Mouse (Mus musculus) gastrocnemius, postnatal 14 days (tissue): ENCODE data around the gene Prop1. TPM values are rescaled to one million over a fixed set of nuclear protein-coding genes. Genes with fewer than 3 reads are reported as not detected.

Experiments
- total RNA-seq, 2 experiments: library from RNA; stranded (reverse); gene quantifications; 2 replicates each; pipeline ENCODE4 v1.2.3; 2021

Gene Prop1
- total RNA-seq, 2 experiments from 2014 or later: not detected

Other genes with a start within 250 kb of the Prop1 start
- 1 to 10 TPM; 6.8 to 8.0 TPM for gene Zfp354c, start 126.0 kb downstream of the Prop1 start, total RNA-seq
- gene Zfp879, start 112.2 kb downstream of the Prop1 start, total RNA-seq: 1 to 10 TPM in 1 of 2 experiments, under 1 TPM in 1; 0.92 to 1.0 TPM
- not detected for gene Grm6, start 103.1 kb downstream of the Prop1 start, total RNA-seq
- gene Zfp454, start 66.1 kb downstream of the Prop1 start, total RNA-seq: 1 to 10 TPM in 1 of 2 experiments, under 1 TPM in 1; 0.73 to 1.0 TPM
- gene Zfp2, start 37.6 kb downstream of the Prop1 start, total RNA-seq: 1 to 10 TPM; 1.9 to 2.4 TPM
- gene Zfp354b, start 22.1 kb downstream of the Prop1 start, total RNA-seq: 1 to 10 TPM in 1 of 2 experiments, under 1 TPM in 1; 0.64 to 1.3 TPM
- not detected for gene 4933414I15Rik, start 10.0 kb downstream of the Prop1 start, total RNA-seq
- not detected for gene Olfr1378, start 12.8 kb upstream of the Prop1 start, total RNA-seq
- gene Olfr1377, start 28.2 kb upstream of the Prop1 start, total RNA-seq: not detected
- not detected for gene Olfr51, start 49.8 kb upstream of the Prop1 start, total RNA-seq
- gene Olfr54, start 60.5 kb upstream of the Prop1 start, total RNA-seq: not detected
- not detected for gene Olfr1375, start 94.3 kb upstream of the Prop1 start, total RNA-seq
- 1 to 10 TPM; 1.7 to 1.9 TPM for gene Zfp354a, start 105.5 kb upstream of the Prop1 start, total RNA-seq